Mouse (Mus musculus) embryonic facial prominence, embryonic 13.5 days (tissue): ENCODE measurements around the gene Rnf180. TPM values are rescaled to one million over a fixed set of nuclear protein-coding genes. Genes with fewer than 3 reads are reported as not detected.

ENCODE experiments used
- ATAC-seq: fragments of 200-750 bp; cut with Nextera tagmentation; 2 replicates; pipeline ENCODE4 v1.8.0; 2017; ENCODE audit warnings: low read depth; ENCODE audit not compliant: insufficient number of reproducible peaks, insufficient read depth, low FRiP score, low TSS enrichment
- H3K27ac ChIP-seq: fragments of 300-500 bp; sonication (generic); 2 replicates; pipeline ENCODE4 v1.5.1; 2015; ENCODE audit warnings: moderate library complexity, mild to moderate bottlenecking, inconsistent platforms
- H3K27me3 ChIP-seq: fragments of 300-500 bp; sonication (generic); 2 replicates; pipeline ENCODE4 v1.6.1; 2015; ENCODE audit warnings: mild to moderate bottlenecking, inconsistent platforms
- H3K36me3 ChIP-seq: fragments of 300-500 bp; sonication (generic); 2 replicates; pipeline ENCODE4 v1.6.1; 2015; ENCODE audit warnings: mild to moderate bottlenecking, inconsistent platforms
- H3K4me1 ChIP-seq: fragments of 300-500 bp; sonication (generic); 2 replicates; pipeline ENCODE4 v1.6.1; 2015; ENCODE audit warnings: inconsistent platforms
- H3K4me2 ChIP-seq: fragments of 300-500 bp; sonication (generic); 2 replicates; pipeline ENCODE4 v1.6.1; 2015; ENCODE audit warnings: moderate library complexity, mild to moderate bottlenecking, inconsistent platforms
- H3K4me3 ChIP-seq: fragments of 300-500 bp; sonication (generic); 2 replicates; pipeline ENCODE4 v1.5.1; 2015; ENCODE audit warnings: mild to moderate bottlenecking, inconsistent platforms
- H3K9ac ChIP-seq: fragments of 300-500 bp; sonication (generic); 2 replicates; pipeline ENCODE4 v1.6.1; 2015; ENCODE audit warnings: mild to moderate bottlenecking, inconsistent platforms
- H3K9me3 ChIP-seq: fragments of 300-500 bp; sonication (generic); 2 replicates; pipeline ENCODE4 v1.6.1; 2016; ENCODE audit warnings: inconsistent platforms
- WGBS: fragments of 180-500 bp; shearing (Covaris S2); methylation state at CpG from one replicate; pipeline ENCODE4 v1.1.7; 2015; ENCODE audit warnings: mixed read lengths; 5-methylcytosine and 5-hydroxymethylcytosine counted together
- polyA plus RNA-seq: library from polyadenylated mRNA; unstranded; fragments of >200 nt; fragmentation: Nextera tagmentation; extraction: Ambion mirVana; gene quantifications from 2 replicates; pipeline ENCODE4 v1.2.1, GENCODE M21; 2015

The Rnf180 gene
- polyA plus RNA-seq, 1 experiment from 2014 or later = 10.2 TPM

GRCm38 (mm10) chr13:105188730-105189129 is 105.9 kb downstream of the Rnf180 start:
- WGBS = 86% methylated on average over 7 of the region's 7 CpGs
- H3K27ac ChIP-seq = no peak overlapping the region
- no peaks in the 10 kb centered on the region for H3K27me3 ChIP-seq
- no peak for ATAC-seq
- no peak overlapping the region for H3K9ac ChIP-seq
- no peaks in the 10 kb centered on the region for H3K36me3 ChIP-seq
- no peaks in the 10 kb centered on the region for H3K9me3 ChIP-seq
- H3K4me2 ChIP-seq = no peak overlapping the region
- no peak overlapping the region for H3K4me3 ChIP-seq
- no peaks in the 10 kb centered on the region for H3K4me1 ChIP-seq

GRCm38 (mm10) chr13:105180781-105181180 is 113.8 kb downstream of the Rnf180 start:
- Histone ChIP-seq H3K36me3 (peaks cover 3% of the 10 kb centered on the region; the same call in 1 of the 2 replicates), H3K4me1 (no peaks in the 10 kb centered on the region), H3K9me3 (no peaks in the 10 kb centered on the region), H3K27me3 (no peaks in the 10 kb centered on the region), H3K4me3 (no peak overlapping the region), H3K27ac (no peak overlapping the region), H3K9ac (no peak overlapping the region), H3K4me2 (no peak overlapping the region)
- 90% methylated on average over 5 of the region's 5 CpGs for WGBS
- ATAC-seq = no peak

- WGBS = 87% methylated on average over 6 of the region's 6 CpGs
- Histone ChIP-seq H3K4me1 (no peaks in the 10 kb centered on the region), H3K27ac (no peak overlapping the region), H3K36me3 (no peaks in the 10 kb centered on the region), H3K4me2 (no peak overlapping the region), H3K9me3 (no peaks in the 10 kb centered on the region), H3K27me3 (no peaks in the 10 kb centered on the region), H3K9ac (no peak overlapping the region), H3K4me3 (no peak overlapping the region)
- ATAC-seq = no peak
Observed at GRCm38 (mm10) chr13:105165441-105165840, 129.2 kb downstream of the Rnf180 start.

GRCm38 (mm10) chr13:105153955-105154354 is 140.7 kb downstream of the Rnf180 start:
- no peak for ATAC-seq
- Histone ChIP-seq H3K36me3 (no peaks in the 10 kb centered on the region), H3K4me3 (no peak overlapping the region), H3K27me3 (no peaks in the 10 kb centered on the region), H3K4me1 (no peaks in the 10 kb centered on the region), H3K9me3 (no peaks in the 10 kb centered on the region), H3K27ac (no peak overlapping the region), H3K9ac (no peak overlapping the region), H3K4me2 (no peak overlapping the region)
- WGBS = 62% methylated on average over 4 of the region's 4 CpGs

GRCm38 (mm10) chr13:105150006-105150405 is 144.6 kb downstream of the Rnf180 start:
- Histone ChIP-seq H3K4me2 (no peak overlapping the region), H3K27me3 (no peaks in the 10 kb centered on the region), H3K4me3 (no peak overlapping the region), H3K36me3 (no peaks in the 10 kb centered on the region), H3K4me1 (0 out of 2 replicates have a peak, but pooled peaks cover 2% of the 10 kb centered on the region), H3K9me3 (no peaks in the 10 kb centered on the region), H3K27ac (no peak overlapping the region), H3K9ac (no peak overlapping the region)
- ATAC-seq = no peak
- WGBS = 92% methylated on average over 3 of the region's 3 CpGs

- H3K27ac ChIP-seq = no peak overlapping the region
- H3K9ac ChIP-seq = no peak overlapping the region
- H3K36me3 ChIP-seq = no peaks in the 10 kb centered on the region
- no peaks in the 10 kb centered on the region for H3K27me3 ChIP-seq
- H3K4me3 ChIP-seq = no peak overlapping the region
- H3K9me3 ChIP-seq = no peaks in the 10 kb centered on the region
- ATAC-seq = no peak
- 0 out of 2 replicates have a peak, but pooled peaks cover 2% of the 10 kb centered on the region for H3K4me1 ChIP-seq
- H3K4me2 ChIP-seq = no peak overlapping the region
- WGBS = 53% methylated on average over 4 of the region's 4 CpGs
Observed at GRCm38 (mm10) chr13:105147795-105148418, 146.7 kb downstream of the Rnf180 start.

GRCm38 (mm10) chr13:105146827-105147226 is 147.8 kb downstream of the Rnf180 start:
- H3K4me2 ChIP-seq = no peak overlapping the region
- 6% methylated on average over 1 of the region's 1 CpGs for WGBS
- 0 out of 2 replicates have a peak, but pooled peaks cover 2% of the 10 kb centered on the region for H3K4me1 ChIP-seq
- no peak overlapping the region for H3K27ac ChIP-seq
- H3K9me3 ChIP-seq = no peaks in the 10 kb centered on the region
- H3K9ac ChIP-seq = no peak overlapping the region
- no peak for ATAC-seq
- H3K36me3 ChIP-seq = no peaks in the 10 kb centered on the region
- no peak overlapping the region for H3K4me3 ChIP-seq
- H3K27me3 ChIP-seq = no peaks in the 10 kb centered on the region

- H3K9ac ChIP-seq = no peak overlapping the region
- no peaks in the 10 kb centered on the region for H3K27me3 ChIP-seq
- no peaks in the 10 kb centered on the region for H3K9me3 ChIP-seq
- no peaks in the 10 kb centered on the region for H3K36me3 ChIP-seq
- no peak overlapping the region for H3K4me2 ChIP-seq
- no peak for ATAC-seq
- WGBS = 82% methylated on average over 4 of the region's 4 CpGs
- no peak overlapping the region for H3K27ac ChIP-seq
- no peak overlapping the region for H3K4me3 ChIP-seq
- H3K4me1 ChIP-seq = no peaks in the 10 kb centered on the region
Observed at GRCm38 (mm10) chr13:105139881-105140280, 154.7 kb downstream of the Rnf180 start.

GRCm38 (mm10) chr13:105134397-105134796 is 160.2 kb downstream of the Rnf180 start:
- no peaks in the 10 kb centered on the region for H3K36me3 ChIP-seq
- no peak overlapping the region for H3K9ac ChIP-seq
- H3K4me2 ChIP-seq = no peak overlapping the region
- 71% methylated on average over 5 of the region's 5 CpGs for WGBS
- no peak overlapping the region for H3K27ac ChIP-seq
- H3K27me3 ChIP-seq = no peaks in the 10 kb centered on the region
- ATAC-seq = no peak
- H3K9me3 ChIP-seq = no peaks in the 10 kb centered on the region
- H3K4me1 ChIP-seq = no peaks in the 10 kb centered on the region
- no peak overlapping the region for H3K4me3 ChIP-seq

GRCm38 (mm10) chr13:105132776-105133175 is 161.8 kb downstream of the Rnf180 start:
- Histone ChIP-seq H3K9ac (no peak overlapping the region), H3K4me3 (no peak overlapping the region), H3K4me2 (no peak overlapping the region), H3K27ac (no peak overlapping the region), H3K9me3 (no peaks in the 10 kb centered on the region), H3K36me3 (no peaks in the 10 kb centered on the region), H3K4me1 (no peaks in the 10 kb centered on the region), H3K27me3 (no peaks in the 10 kb centered on the region)
- 68% methylated on average over 2 of the region's 2 CpGs for WGBS
- no peak for ATAC-seq

GRCm38 (mm10) chr13:105132370-105132769 is 162.2 kb downstream of the Rnf180 start:
- H3K36me3 ChIP-seq = no peaks in the 10 kb centered on the region
- no peak overlapping the region for H3K9ac ChIP-seq
- no peaks in the 10 kb centered on the region for H3K27me3 ChIP-seq
- H3K4me1 ChIP-seq = no peaks in the 10 kb centered on the region
- no peak overlapping the region for H3K27ac ChIP-seq
- 75% methylated on average over 6 of the region's 6 CpGs for WGBS
- H3K9me3 ChIP-seq = no peaks in the 10 kb centered on the region
- no peak overlapping the region for H3K4me3 ChIP-seq
- no peak overlapping the region for H3K4me2 ChIP-seq
- ATAC-seq = no peak

GRCm38 (mm10) chr13:105130080-105130479 is 164.5 kb downstream of the Rnf180 start:
- H3K9ac ChIP-seq = no peak overlapping the region
- no peaks in the 10 kb centered on the region for H3K9me3 ChIP-seq
- H3K27me3 ChIP-seq = no peaks in the 10 kb centered on the region
- no peak overlapping the region for H3K4me2 ChIP-seq
- no peak overlapping the region for H3K27ac ChIP-seq
- H3K4me3 ChIP-seq = no peak overlapping the region
- H3K4me1 ChIP-seq = no peaks in the 10 kb centered on the region
- H3K36me3 ChIP-seq = no peaks in the 10 kb centered on the region
- 67% methylated on average over 6 of the region's 6 CpGs for WGBS
- no peak for ATAC-seq
